Comparison of ENCODE assay signal across 26 mouse cellular contexts in the genomic region with DNA sequence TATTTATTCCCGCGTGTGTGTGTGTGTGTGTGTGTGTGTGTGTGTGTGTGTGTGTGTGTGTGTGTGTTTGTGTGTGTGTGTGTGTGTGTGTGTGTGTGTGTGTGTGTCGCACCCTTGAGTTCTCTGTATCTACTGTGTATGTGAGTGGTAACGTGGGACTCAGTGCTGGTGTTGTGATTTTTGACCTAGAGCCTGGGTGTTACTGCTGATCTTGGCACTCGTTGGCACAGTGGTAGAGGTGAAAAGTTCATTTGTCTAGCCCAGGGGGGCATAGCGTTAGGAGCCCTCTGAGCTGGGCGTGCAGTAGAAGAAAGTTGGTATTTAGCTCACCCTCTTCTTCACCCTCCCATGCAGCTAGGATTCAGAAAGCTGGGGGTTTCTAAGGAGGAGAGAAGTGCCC.
"Had no signal": no experiment of that assay in that cellular context is flagged by ENCODE, and none has a peak within 500 bp of the region (broad histone marks: within the 10 kb centered on the region; RNA-seq: fewer than 3 reads in every experiment).

No protein-coding gene starts in this region.

- DNase-seq: gastrocnemius, adult 2 months; gastrocnemius, postnatal 10 days; gastrocnemius, postnatal 25 days; heart, adult 18-20 months; heart, postnatal 10 days; heart, postnatal 4 days; kidney, adult 18-20 months; kidney, postnatal 10 days; kidney, postnatal 36 days; liver; liver, embryonic 13.5 days had no signal

- H3K27me3 ChIP-seq: heart, embryonic 13.5 days; heart, embryonic 15.5 days; hindbrain, embryonic 12.5 days; intestine, embryonic 15.5 days; limb, embryonic 12.5 days; liver, embryonic 13.5 days had no signal

- H3K4me2 ChIP-seq: heart, embryonic 11.5 days; heart, embryonic 13.5 days; heart, embryonic 15.5 days; hindbrain, embryonic 12.5 days; hindbrain, embryonic 14.5 days; intestine, embryonic 15.5 days; limb, embryonic 12.5 days; liver, embryonic 13.5 days; liver, embryonic 15.5 days had no signal

- ATAC-seq: hindbrain, embryonic 16.5 days; inflammation-experienced regulatory T-cells, adult 6 months; intestine, embryonic 15.5 days; intestine, postnatal 0 days had no signal

- H3K9ac ChIP-seq: heart, embryonic 13.5 days; heart, embryonic 15.5 days; hindbrain, embryonic 12.5 days; hindbrain, embryonic 14.5 days; intestine, embryonic 15.5 days; limb, embryonic 12.5 days; liver, embryonic 13.5 days; liver, embryonic 15.5 days had no signal

- H3K4me3 ChIP-seq: gastrocnemius, adult 2 months; heart, embryonic 13.5 days; heart, embryonic 15.5 days; hindbrain, embryonic 10.5 days; hindbrain, embryonic 12.5 days; intestine, embryonic 15.5 days; layer of hippocampus, adult 2 months; left cerebral cortex, adult 2 months; limb, embryonic 10.5 days; limb, embryonic 12.5 days; liver, embryonic 13.5 days; liver, embryonic 15.5 days had no signal

- H3K9me3 ChIP-seq: heart, embryonic 13.5 days; heart, embryonic 15.5 days; hindbrain, embryonic 10.5 days; hindbrain, embryonic 12.5 days; intestine, embryonic 15.5 days; limb, embryonic 10.5 days; limb, embryonic 12.5 days; liver, embryonic 13.5 days; liver, embryonic 15.5 days had no signal

- H3K27ac ChIP-seq: gastrocnemius, adult 2 months; heart, embryonic 13.5 days; heart, embryonic 15.5 days; hindbrain, embryonic 10.5 days; hindbrain, embryonic 12.5 days; hindbrain, embryonic 14.5 days; intestine, embryonic 15.5 days; layer of hippocampus, adult 2 months; left cerebral cortex, adult 2 months; limb, embryonic 10.5 days; limb, embryonic 12.5 days; liver, embryonic 13.5 days; liver, embryonic 15.5 days had no signal

- H3K36me3 ChIP-seq: heart, embryonic 13.5 days; heart, embryonic 15.5 days; hindbrain, embryonic 10.5 days; hindbrain, embryonic 12.5 days; intestine, embryonic 15.5 days; liver, embryonic 13.5 days; liver, embryonic 15.5 days had no signal

- H3K4me1 ChIP-seq: hindbrain, embryonic 12.5 days; liver, embryonic 13.5 days; liver, embryonic 15.5 days had no signal
